Mouse (Mus musculus): ENCODE measurements around the gene Aldoart2. TPM values are rescaled to one million over a fixed set of nuclear protein-coding genes. Genes with fewer than 3 reads are reported as not detected.

The Aldoart2 gene
- polyA plus RNA-seq, 1 experiment from 2014 or later = not detected

- no peaks in the 10 kb centered on the region for H3K36me3 ChIP-seq
- peak overlapping the region; percentile 55 for H3K4me2 ChIP-seq
- H3K4me1 ChIP-seq (replicated peaks) = no peaks in the 10 kb centered on the region
- WGBS = 20% methylated on average over 19 of the region's 19 CpGs
- peak overlapping the region; percentile 30 for H3K4me3 ChIP-seq (replicated peaks)
- no peak overlapping the region for H3K27ac ChIP-seq
- 0 out of 2 replicates have a peak overlapping the region, but pooled peaks have one; percentile 12 for H3K9ac ChIP-seq (replicated peaks)
- no peak for ATAC-seq (ENCODE audit: insufficient number of reproducible peaks, insufficient read depth, low FRiP score, low TSS enrichment, low read depth)
- H3K27me3 ChIP-seq = no peaks in the 10 kb centered on the region
- no peaks in the 10 kb centered on the region for H3K9me3 ChIP-seq
Measured at GRCm38 (mm10) chr12:55560025-55560690, 4.9 kb upstream of the Aldoart2 start.

- no peak overlapping the region for H3K27ac ChIP-seq
- H3K4me2 ChIP-seq = no peak overlapping the region
- no peaks in the 10 kb centered on the region for H3K36me3 ChIP-seq
- no peak overlapping the region for H3K9ac ChIP-seq (replicated peaks)
- ATAC-seq (ENCODE audit: insufficient number of reproducible peaks, insufficient read depth, low FRiP score, low TSS enrichment, low read depth) = no peak
- H3K9me3 ChIP-seq = no peaks in the 10 kb centered on the region
- WGBS = 95% methylated on average over 3 of the region's 3 CpGs
- no peaks in the 10 kb centered on the region for H3K27me3 ChIP-seq
- 0 out of 2 replicates have a peak, but pooled peaks cover 3% of the 10 kb centered on the region for H3K4me1 ChIP-seq (replicated peaks)
- no peak overlapping the region for H3K4me3 ChIP-seq (replicated peaks)
Measured at GRCm38 (mm10) chr12:55563742-55564141, 1.3 kb upstream of the Aldoart2 start.

- no peak overlapping the region for H3K4me3 ChIP-seq (replicated peaks)
- no peaks in the 10 kb centered on the region for H3K36me3 ChIP-seq
- no peak overlapping the region for H3K27ac ChIP-seq
- WGBS = 88% methylated on average over 9 of the region's 9 CpGs
- no peak for ATAC-seq (ENCODE audit: insufficient number of reproducible peaks, insufficient read depth, low FRiP score, low TSS enrichment, low read depth)
- no peaks in the 10 kb centered on the region for H3K9me3 ChIP-seq
- no peaks in the 10 kb centered on the region for H3K27me3 ChIP-seq
- 0 out of 2 replicates have a peak, but pooled peaks cover 3% of the 10 kb centered on the region for H3K4me1 ChIP-seq (replicated peaks)
- H3K9ac ChIP-seq (replicated peaks) = no peak overlapping the region
- H3K4me2 ChIP-seq = no peak overlapping the region
Measured at GRCm38 (mm10) chr12:55564187-55564963, 664 bp upstream of the Aldoart2 start.

GRCm38 (mm10) chr12:55565867-55566266, 828 bp downstream of the Aldoart2 start:
- ATAC-seq (ENCODE audit: insufficient number of reproducible peaks, insufficient read depth, low FRiP score, low TSS enrichment, low read depth) = no peak
- Histone ChIP-seq H3K4me3 (replicated peaks) (no peak overlapping the region), H3K27me3 (no peaks in the 10 kb centered on the region), H3K4me1 (replicated peaks) (0 out of 2 replicates have a peak, but pooled peaks cover 3% of the 10 kb centered on the region), H3K9ac (replicated peaks) (no peak overlapping the region), H3K36me3 (no peaks in the 10 kb centered on the region), H3K27ac (no peak overlapping the region), H3K9me3 (no peaks in the 10 kb centered on the region), H3K4me2 (no peak overlapping the region)
- 76% methylated on average over 9 of the region's 9 CpGs for WGBS

- Histone ChIP-seq H3K4me2 (no peak overlapping the region), H3K4me3 (replicated peaks) (no peak overlapping the region), H3K27ac (no peak overlapping the region), H3K9ac (replicated peaks) (no peak overlapping the region), H3K27me3 (no peaks in the 10 kb centered on the region), H3K4me1 (replicated peaks) (0 out of 2 replicates have a peak, but pooled peaks cover 3% of the 10 kb centered on the region), H3K9me3 (no peaks in the 10 kb centered on the region), H3K36me3 (no peaks in the 10 kb centered on the region)
- WGBS = 56% methylated on average over 5 of the region's 5 CpGs
- no peak for ATAC-seq (ENCODE audit: insufficient number of reproducible peaks, insufficient read depth, low FRiP score, low TSS enrichment, low read depth)
Measured at GRCm38 (mm10) chr12:55566837-55567236, 1.8 kb downstream of the Aldoart2 start.

- H3K4me1 ChIP-seq (replicated peaks) = 0 out of 2 replicates have a peak, but pooled peaks cover 3% of the 10 kb centered on the region
- H3K36me3 ChIP-seq = no peaks in the 10 kb centered on the region
- WGBS = 87% methylated on average over 3 of the region's 3 CpGs
- no peak for ATAC-seq (ENCODE audit: insufficient number of reproducible peaks, insufficient read depth, low FRiP score, low TSS enrichment, low read depth)
- H3K27me3 ChIP-seq = no peaks in the 10 kb centered on the region; the same call in 1 of the 2 replicates
- H3K9ac ChIP-seq (replicated peaks) = no peak overlapping the region
- H3K9me3 ChIP-seq = no peaks in the 10 kb centered on the region
- H3K27ac ChIP-seq = no peak overlapping the region
- no peak overlapping the region for H3K4me3 ChIP-seq (replicated peaks)
- H3K4me2 ChIP-seq = no peak overlapping the region
Measured at GRCm38 (mm10) chr12:55568466-55568865, 3.4 kb downstream of the Aldoart2 start.

- peaks cover 7% of the 10 kb centered on the region for H3K4me1 ChIP-seq (replicated peaks)
- H3K4me2 ChIP-seq = no peak overlapping the region
- 83% methylated on average over 6 of the region's 6 CpGs for WGBS
- H3K36me3 ChIP-seq = no peaks in the 10 kb centered on the region
- no peaks in the 10 kb centered on the region; the same call in 1 of the 2 replicates for H3K27me3 ChIP-seq
- no peak overlapping the region for H3K9ac ChIP-seq (replicated peaks)
- no peaks in the 10 kb centered on the region for H3K9me3 ChIP-seq
- no peak overlapping the region for H3K27ac ChIP-seq
- ATAC-seq (ENCODE audit: insufficient number of reproducible peaks, insufficient read depth, low FRiP score, low TSS enrichment, low read depth) = no peak
- no peak overlapping the region for H3K4me3 ChIP-seq (replicated peaks)
Measured at GRCm38 (mm10) chr12:55569676-55570075, 4.6 kb downstream of the Aldoart2 start.

GRCm38 (mm10) chr12:55570646-55571045, 5.6 kb downstream of the Aldoart2 start:
- Histone ChIP-seq H3K9ac (replicated peaks) (no peak overlapping the region), H3K4me3 (replicated peaks) (no peak overlapping the region), H3K4me2 (no peak overlapping the region), H3K27ac (no peak overlapping the region), H3K9me3 (no peaks in the 10 kb centered on the region), H3K27me3 (no peaks in the 10 kb centered on the region; the same call in 1 of the 2 replicates), H3K36me3 (no peaks in the 10 kb centered on the region), H3K4me1 (replicated peaks) (peaks cover 7% of the 10 kb centered on the region)
- 85% methylated on average over 9 of the region's 9 CpGs for WGBS
- no peak for ATAC-seq (ENCODE audit: insufficient number of reproducible peaks, insufficient read depth, low FRiP score, low TSS enrichment, low read depth)

GRCm38 (mm10) chr12:55571181-55571580, 6.1 kb downstream of the Aldoart2 start:
- H3K4me1 ChIP-seq (replicated peaks) = peaks cover 6% of the 10 kb centered on the region
- H3K36me3 ChIP-seq = no peaks in the 10 kb centered on the region
- H3K4me2 ChIP-seq = no peak overlapping the region
- ATAC-seq (ENCODE audit: insufficient number of reproducible peaks, insufficient read depth, low FRiP score, low TSS enrichment, low read depth) = no peak
- no peaks in the 10 kb centered on the region; the same call in 1 of the 2 replicates for H3K27me3 ChIP-seq
- WGBS = 83% methylated on average over 11 of the region's 11 CpGs
- no peaks in the 10 kb centered on the region for H3K9me3 ChIP-seq
- no peak overlapping the region for H3K4me3 ChIP-seq (replicated peaks)
- H3K9ac ChIP-seq (replicated peaks) = no peak overlapping the region
- H3K27ac ChIP-seq = no peak overlapping the region

- H3K36me3 ChIP-seq = no peaks in the 10 kb centered on the region
- H3K9me3 ChIP-seq = no peaks in the 10 kb centered on the region
- 78% methylated on average over 10 of the region's 10 CpGs for WGBS
- H3K9ac ChIP-seq (replicated peaks) = no peak overlapping the region
- H3K4me3 ChIP-seq (replicated peaks) = no peak overlapping the region
- no peak overlapping the region for H3K27ac ChIP-seq
- H3K4me2 ChIP-seq = no peak overlapping the region
- ATAC-seq (ENCODE audit: insufficient number of reproducible peaks, insufficient read depth, low FRiP score, low TSS enrichment, low read depth) = no peak
- H3K4me1 ChIP-seq (replicated peaks) = peaks cover 4% of the 10 kb centered on the region
- H3K27me3 ChIP-seq = no peaks in the 10 kb centered on the region; the same call in 1 of the 2 replicates
Measured at GRCm38 (mm10) chr12:55571661-55572060, 6.6 kb downstream of the Aldoart2 start.

- no peak overlapping the region for H3K4me3 ChIP-seq (replicated peaks)
- ATAC-seq (ENCODE audit: insufficient number of reproducible peaks, insufficient read depth, low FRiP score, low TSS enrichment, low read depth) = no peak
- H3K4me1 ChIP-seq (replicated peaks) = peaks cover 4% of the 10 kb centered on the region
- no peaks in the 10 kb centered on the region; the same call in 1 of the 2 replicates for H3K27me3 ChIP-seq
- no peaks in the 10 kb centered on the region for H3K36me3 ChIP-seq
- H3K9ac ChIP-seq (replicated peaks) = no peak overlapping the region
- H3K9me3 ChIP-seq = no peaks in the 10 kb centered on the region
- no peak overlapping the region for H3K27ac ChIP-seq
- H3K4me2 ChIP-seq = no peak overlapping the region
Measured at GRCm38 (mm10) chr12:55573089-55573488, 8.1 kb downstream of the Aldoart2 start.

Measured in limb, embryonic 12.5 days (tissue).